Mouse (Mus musculus): ENCODE measurements around the gene Aif1.

DNA sequence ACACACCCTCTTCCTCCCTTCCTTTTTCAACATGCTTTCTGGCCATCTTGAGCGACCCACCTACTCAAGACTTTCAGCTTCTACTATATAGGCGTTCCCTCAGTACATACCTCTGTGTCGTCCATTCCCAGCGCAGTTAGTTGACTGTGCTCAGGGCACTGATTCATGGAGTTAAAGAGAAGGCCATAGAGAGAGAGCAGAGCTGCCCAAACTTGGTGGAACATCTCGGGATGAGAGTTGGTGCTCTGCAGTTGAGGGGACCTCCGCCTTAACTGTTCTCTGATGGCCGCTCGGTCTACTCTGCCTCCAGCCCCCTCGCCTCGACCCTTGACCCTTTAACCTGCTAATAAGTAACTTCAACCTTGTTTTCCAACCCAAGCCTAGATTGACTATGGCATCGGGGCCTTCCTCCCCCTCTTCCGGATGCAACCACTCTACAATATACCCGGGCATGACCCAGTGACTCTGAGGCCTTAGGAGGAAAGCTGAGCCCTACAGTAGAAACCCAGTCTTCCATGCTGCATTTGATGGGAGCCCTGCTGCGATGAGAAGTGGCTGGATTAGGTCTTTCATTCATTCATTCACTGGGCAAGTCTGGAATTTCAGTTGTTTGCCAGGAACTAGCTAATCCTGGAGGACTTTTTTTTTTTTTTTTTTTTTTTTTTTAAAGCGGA lies 44.2 kb downstream of the Aif1 start, which contains the start of gene Apom:
- TF ChIP-seq CTCF (IDR thresholded peaks at IDR 0.05; ENCODE audit: extremely low read depth, insufficient read depth, low read length) (no peak), POLR2A (IDR thresholded peaks at IDR 0.05; ENCODE audit: extremely low read depth, insufficient read depth, low read length) (no peak)
